Mouse (Mus musculus) limb, embryonic 12.5 days (tissue): Measurements from ENCODE around the gene Scly. TPM values are rescaled to one million over a fixed set of nuclear protein-coding genes. Genes with fewer than 3 reads are reported as not detected.

Experiments used
- ATAC-seq: fragments of 200-750 bp; cut with Nextera tagmentation; 2 replicates; pipeline ENCODE4 v1.8.0; 2017; ENCODE audit warnings: low read depth, moderate TSS enrichment; ENCODE audit not compliant: insufficient number of reproducible peaks, insufficient read depth, low FRiP score, low TSS enrichment
- H3K27ac ChIP-seq: fragments of 300-500 bp; sonication (generic); 2 replicates; pipeline ENCODE4 v1.5.1; 2016; ENCODE audit warnings: mild to moderate bottlenecking, moderate library complexity
- H3K27me3 ChIP-seq: fragments of 300-500 bp; sonication (generic); 2 replicates; pipeline ENCODE4 v1.6.1; 2016; ENCODE audit warnings: mild to moderate bottlenecking, moderate library complexity
- H3K36me3 ChIP-seq: fragments of 300-500 bp; sonication (generic); 2 replicates; pipeline ENCODE4 v1.6.1; 2016; ENCODE audit warnings: mild to moderate bottlenecking, moderate library complexity
- H3K4me1 ChIP-seq: fragments of 300-500 bp; sonication (generic); replicated peaks from 2 replicates; pipeline ENCODE4 v1.6.1; 2016
- H3K4me2 ChIP-seq: fragments of 300-500 bp; sonication (generic); 2 replicates; pipeline ENCODE4 v1.6.1; 2016; ENCODE audit warnings: mild to moderate bottlenecking, moderate library complexity
- H3K4me3 ChIP-seq: fragments of 300-500 bp; sonication (generic); replicated peaks from 2 replicates; pipeline ENCODE4 v1.5.1; 2016; ENCODE audit warnings: mild to moderate bottlenecking
- H3K9ac ChIP-seq: fragments of 300-500 bp; sonication (generic); replicated peaks from 2 replicates; pipeline ENCODE4 v1.6.1; 2016; ENCODE audit warnings: mild to moderate bottlenecking, moderate library complexity
- H3K9me3 ChIP-seq: fragments of 300-500 bp; sonication (generic); 2 replicates; pipeline ENCODE4 v1.6.1; 2016; ENCODE audit warnings: mild to moderate bottlenecking, moderate library complexity
- WGBS: fragments of 180-500 bp; shearing (Covaris S2); methylation state at CpG from one replicate; pipeline ENCODE4 v1.1.7; 2016; 5-methylcytosine and 5-hydroxymethylcytosine counted together
- polyA plus RNA-seq: library from polyadenylated mRNA; unstranded; fragments of >200 nt; fragmentation: Nextera tagmentation; extraction: Ambion mirVana; gene quantifications from 2 replicates; pipeline ENCODE4 v1.2.1, GENCODE M21; 2016

The Scly gene
- polyA plus RNA-seq, 1 experiment from 2014 or later: 13.7 TPM

- Histone ChIP-seq H3K4me1 (peaks cover 13% of the 10 kb centered on the region), H3K4me2 (no peak overlapping the region), H3K27me3 (no peaks in the 10 kb centered on the region; the same call in 1 of the 2 replicates), H3K36me3 (no peaks in the 10 kb centered on the region), H3K27ac (no peak overlapping the region), H3K4me3 (no peak overlapping the region), H3K9me3 (no peaks in the 10 kb centered on the region), H3K9ac (no peak overlapping the region)
- no peak for ATAC-seq
Observed at GRCm38 (mm10) chr1:91333582-91333981, 35.4 kb downstream of the Scly start.

DNA sequence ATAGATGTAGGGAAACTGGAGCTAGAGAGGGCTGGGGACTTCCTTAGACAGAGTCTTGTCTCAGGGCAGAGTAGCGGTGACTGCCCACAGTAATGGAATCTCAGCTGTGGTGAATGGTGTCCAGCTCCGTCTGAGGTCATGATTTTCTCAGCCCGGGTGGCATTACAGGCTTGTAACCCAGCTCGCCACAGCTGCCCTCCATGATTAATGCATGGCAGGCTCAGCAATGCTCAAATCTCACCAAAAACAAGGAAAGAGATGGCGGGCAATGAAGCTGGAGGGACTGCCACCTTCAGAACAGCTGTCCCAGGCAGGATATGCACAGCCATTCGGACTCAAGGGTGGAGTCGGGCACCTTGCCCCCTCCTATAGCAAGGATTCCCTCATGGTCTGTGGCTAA, 39.2 kb downstream of the Scly start:
- Histone ChIP-seq H3K4me3 (no peak overlapping the region), H3K9ac (no peak overlapping the region), H3K9me3 (no peaks in the 10 kb centered on the region), H3K4me1 (peaks cover 5% of the 10 kb centered on the region; the same call in 1 of the 2 replicates), H3K36me3 (no peaks in the 10 kb centered on the region), H3K27ac (no peak overlapping the region), H3K27me3 (peaks cover 28% of the 10 kb centered on the region), H3K4me2 (no peak overlapping the region)
- WGBS: 88% methylated on average over 7 of the region's 7 CpGs
- no peak for ATAC-seq

- H3K4me2 ChIP-seq: no peak overlapping the region
- no peak for ATAC-seq
- 77% methylated on average over 3 of the region's 3 CpGs for WGBS
- H3K36me3 ChIP-seq: no peaks in the 10 kb centered on the region
- H3K27ac ChIP-seq: no peak overlapping the region
- H3K9me3 ChIP-seq: no peaks in the 10 kb centered on the region
- H3K9ac ChIP-seq: no peak overlapping the region
- H3K27me3 ChIP-seq: peaks cover 83% of the 10 kb centered on the region
- no peak overlapping the region for H3K4me3 ChIP-seq
- H3K4me1 ChIP-seq: peaks cover 14% of the 10 kb centered on the region
Observed at GRCm38 (mm10) chr1:91344001-91344400, 45.9 kb downstream of the Scly start.

- Histone ChIP-seq H3K27ac (no peak overlapping the region), H3K4me3 (peak overlapping the region; percentile 37), H3K9ac (peak overlapping the region; percentile 12; the same call in 1 of the 2 replicates), H3K4me1 (peaks cover 14% of the 10 kb centered on the region), H3K4me2 (peak overlapping the region; percentile 58), H3K27me3 (peaks cover 72% of the 10 kb centered on the region), H3K36me3 (no peaks in the 10 kb centered on the region), H3K9me3 (no peaks in the 10 kb centered on the region)
- WGBS: 4% methylated on average over 68 of the region's 68 CpGs
- no peak for ATAC-seq
Observed at GRCm38 (mm10) chr1:91344921-91345685, 47.0 kb downstream of the Scly start.

GRCm38 (mm10) chr1:91346892-91347291, 48.8 kb downstream of the Scly start:
- peaks cover 60% of the 10 kb centered on the region for H3K27me3 ChIP-seq
- no peak overlapping the region for H3K27ac ChIP-seq
- 33% methylated on average over 3 of the region's 3 CpGs for WGBS
- no peak overlapping the region for H3K4me2 ChIP-seq
- H3K4me1 ChIP-seq: peaks cover 14% of the 10 kb centered on the region
- H3K4me3 ChIP-seq: no peak overlapping the region
- no peaks in the 10 kb centered on the region for H3K9me3 ChIP-seq
- ATAC-seq: peak; percentile 53; the same call in 1 of the 2 replicates
- no peaks in the 10 kb centered on the region for H3K36me3 ChIP-seq
- no peak overlapping the region for H3K9ac ChIP-seq

GRCm38 (mm10) chr1:91350841-91351240, 52.7 kb downstream of the Scly start, which contains the start of gene Klhl30:
Gene Klhl30 (plus strand): TSS chr1:91351016.
- Histone ChIP-seq H3K36me3 (no peaks in the 10 kb centered on the region), H3K27me3 (peaks cover 20% of the 10 kb centered on the region), H3K9ac (no peak within 1 kb of the TSS), H3K4me1 (no peaks in the 10 kb centered on the region), H3K4me3 (no peak within 1 kb of the TSS), H3K4me2 (no peak within 1 kb of the TSS), H3K9me3 (no peaks in the 10 kb centered on the region), H3K27ac (no peak within 1 kb of the TSS)
- no peak for ATAC-seq
- WGBS: 72% methylated on average over 4 of the region's 4 CpGs

DNA sequence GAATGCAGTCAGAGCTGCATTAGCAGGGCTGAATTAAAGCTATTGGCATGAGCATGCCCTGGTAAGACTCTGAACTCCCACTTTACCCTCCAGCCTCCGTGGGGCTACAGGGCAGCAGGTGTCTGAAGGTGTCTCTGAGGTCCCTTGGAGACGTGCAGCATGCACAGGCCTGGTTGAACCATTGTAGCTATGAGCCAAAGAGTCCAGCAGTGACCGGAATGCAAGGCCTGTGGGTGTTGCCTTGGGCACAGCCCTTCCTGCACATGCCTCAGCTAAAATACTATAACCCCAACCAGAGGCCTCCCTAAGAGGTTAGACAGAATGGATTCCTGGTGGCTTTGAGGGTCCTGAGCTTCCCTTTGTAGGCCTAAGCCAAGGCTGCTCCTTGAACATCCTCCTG, 53.1 kb downstream of the Scly start:
- H3K4me2 ChIP-seq: no peak overlapping the region
- WGBS: 81% methylated on average over 3 of the region's 3 CpGs
- H3K36me3 ChIP-seq: no peaks in the 10 kb centered on the region
- H3K9ac ChIP-seq: no peak overlapping the region
- H3K27me3 ChIP-seq: peaks cover 16% of the 10 kb centered on the region
- H3K27ac ChIP-seq: no peak overlapping the region
- no peaks in the 10 kb centered on the region for H3K4me1 ChIP-seq
- no peak overlapping the region for H3K4me3 ChIP-seq
- no peaks in the 10 kb centered on the region for H3K9me3 ChIP-seq
- ATAC-seq: no peak

DNA sequence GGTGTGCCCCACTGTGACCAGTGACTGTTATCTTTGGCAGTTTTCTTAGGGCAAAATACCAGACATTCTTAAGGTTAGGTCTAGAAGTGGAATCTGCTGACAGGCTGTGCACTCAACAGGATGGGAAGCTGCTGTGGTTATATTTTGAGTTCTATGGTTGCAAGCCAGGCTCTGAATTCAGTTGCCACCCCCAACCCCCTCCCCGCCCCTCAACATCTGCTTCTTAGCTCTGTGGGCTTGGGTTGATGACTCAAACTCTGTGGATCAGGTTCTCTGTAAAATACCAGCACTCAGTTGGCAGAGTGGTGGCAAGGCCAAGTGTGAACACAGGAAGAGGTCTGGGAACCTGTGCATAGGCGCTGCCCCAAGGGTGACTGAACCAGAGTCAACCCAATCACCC, 54.1 kb downstream of the Scly start:
- H3K4me1 ChIP-seq: no peaks in the 10 kb centered on the region
- ATAC-seq: no peak
- H3K27me3 ChIP-seq: peaks cover 6% of the 10 kb centered on the region; the same call in 1 of the 2 replicates
- no peaks in the 10 kb centered on the region for H3K36me3 ChIP-seq
- H3K9me3 ChIP-seq: no peaks in the 10 kb centered on the region
- no peak overlapping the region for H3K27ac ChIP-seq
- no peak overlapping the region for H3K9ac ChIP-seq
- H3K4me3 ChIP-seq: no peak overlapping the region
- no peak overlapping the region for H3K4me2 ChIP-seq
- 87% methylated on average over 2 of the region's 2 CpGs for WGBS

GRCm38 (mm10) chr1:91356105-91356504, 58.0 kb downstream of the Scly start:
- H3K36me3 ChIP-seq: no peaks in the 10 kb centered on the region
- H3K4me1 ChIP-seq: no peaks in the 10 kb centered on the region
- H3K4me3 ChIP-seq: no peak overlapping the region
- H3K9me3 ChIP-seq: no peaks in the 10 kb centered on the region
- H3K27me3 ChIP-seq: no peaks in the 10 kb centered on the region
- H3K27ac ChIP-seq: no peak overlapping the region
- H3K4me2 ChIP-seq: no peak overlapping the region
- WGBS: 84% methylated on average over 11 of the region's 11 CpGs
- no peak for ATAC-seq
- no peak overlapping the region for H3K9ac ChIP-seq

GRCm38 (mm10) chr1:91362113-91362512, 64.0 kb downstream of the Scly start:
- Histone ChIP-seq H3K36me3 (no peaks in the 10 kb centered on the region), H3K9ac (no peak overlapping the region), H3K27ac (no peak overlapping the region), H3K4me3 (no peak overlapping the region), H3K4me1 (peaks cover 13% of the 10 kb centered on the region; the same call in 1 of the 2 replicates), H3K9me3 (peaks cover 5% of the 10 kb centered on the region), H3K27me3 (peaks cover 15% of the 10 kb centered on the region), H3K4me2 (no peak overlapping the region)
- no peak for ATAC-seq
- 80% methylated on average over 5 of the region's 5 CpGs for WGBS

DNA sequence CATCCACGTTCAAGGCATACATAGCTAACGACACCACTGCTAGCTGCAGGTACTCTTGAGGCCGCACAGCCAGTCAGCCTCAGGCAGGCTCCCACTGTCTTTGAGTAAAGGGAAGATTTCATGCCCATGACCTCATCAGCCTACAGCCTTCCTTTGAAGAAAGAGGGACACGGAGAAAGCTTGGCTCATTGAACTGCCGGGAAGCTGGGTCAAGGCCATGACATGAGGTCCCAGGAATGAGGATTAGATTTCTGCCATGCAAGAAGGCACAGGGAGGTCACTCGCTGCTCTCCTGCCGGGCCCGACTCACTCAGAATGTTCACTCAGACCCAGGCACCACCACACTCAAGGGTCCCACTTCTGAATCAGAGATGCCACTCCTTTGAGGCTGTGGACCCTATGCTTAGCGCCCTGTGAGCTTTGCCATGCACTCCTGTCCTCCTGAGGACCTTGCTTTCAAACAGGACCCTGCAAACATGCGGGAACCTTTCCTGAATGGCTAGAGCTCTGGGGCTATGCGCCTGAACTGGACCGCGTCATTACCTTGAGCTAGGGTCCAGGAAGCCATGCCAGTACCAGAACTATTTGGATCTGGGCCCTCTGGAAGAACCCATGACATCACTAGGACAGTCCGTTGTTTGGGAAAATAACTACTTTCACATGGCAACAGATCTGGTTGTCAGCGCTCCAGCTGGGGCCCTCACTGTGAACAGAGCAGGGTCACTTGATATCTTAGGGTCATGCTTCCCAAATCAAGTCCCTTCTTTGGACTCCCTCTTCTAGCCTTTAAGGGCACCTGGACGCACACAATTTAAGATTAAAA, 66.9 kb downstream of the Scly start:
- ATAC-seq: no peak
- peaks cover 14% of the 10 kb centered on the region; the same call in 1 of the 2 replicates for H3K4me1 ChIP-seq
- no peak overlapping the region for H3K4me2 ChIP-seq
- H3K27ac ChIP-seq: no peak overlapping the region
- H3K27me3 ChIP-seq: peaks cover 23% of the 10 kb centered on the region
- peaks cover 5% of the 10 kb centered on the region for H3K9me3 ChIP-seq
- H3K36me3 ChIP-seq: peaks cover 8% of the 10 kb centered on the region
- H3K9ac ChIP-seq: no peak overlapping the region
- no peak overlapping the region for H3K4me3 ChIP-seq
- 92% methylated on average over 16 of the region's 16 CpGs for WGBS
